Mouse (Mus musculus) liver, embryonic 12.5 days (tissue): ENCODE data around the gene Focad. TPM values are rescaled to one million over a fixed set of nuclear protein-coding genes. Genes with fewer than 3 reads are reported as not detected.

Experiments used
- ATAC-seq: fragments of 200-750 bp; cut with Nextera tagmentation; 2 replicates; pipeline ENCODE4 v1.8.0; 2017; ENCODE audit warnings: moderate number of reproducible peaks, mild to moderate bottlenecking, moderate library complexity
- H3K27ac ChIP-seq: fragments of 300-500 bp; sonication (generic); 2 replicates; pipeline ENCODE4 v1.5.1; 2016; ENCODE audit warnings: mild to moderate bottlenecking
- H3K27me3 ChIP-seq: fragments of 300-500 bp; sonication (generic); replicated peaks from 2 replicates; pipeline ENCODE4 v1.6.1; 2016; ENCODE audit warnings: mild to moderate bottlenecking, moderate library complexity
- H3K36me3 ChIP-seq: fragments of 300-500 bp; sonication (generic); 2 replicates; pipeline ENCODE4 v1.6.1; 2016; ENCODE audit warnings: mild to moderate bottlenecking, moderate library complexity
- H3K4me1 ChIP-seq: fragments of 300-500 bp; sonication (generic); 2 replicates; pipeline ENCODE4 v1.6.1; 2016
- H3K4me2 ChIP-seq: fragments of 300-500 bp; sonication (generic); 2 replicates; pipeline ENCODE4 v1.6.1; 2016; ENCODE audit warnings: mild to moderate bottlenecking, moderate library complexity
- H3K4me3 ChIP-seq: fragments of 300-500 bp; sonication (generic); 2 replicates; pipeline ENCODE4 v1.5.1; 2016; ENCODE audit warnings: mild to moderate bottlenecking, moderate library complexity
- H3K9ac ChIP-seq: fragments of 300-500 bp; sonication (generic); 2 replicates; pipeline ENCODE4 v1.6.1; 2016; ENCODE audit warnings: mild to moderate bottlenecking, moderate library complexity
- H3K9me3 ChIP-seq: fragments of 300-500 bp; sonication (generic); replicated peaks from 2 replicates; pipeline ENCODE4 v1.6.1; 2016; ENCODE audit warnings: mild to moderate bottlenecking, moderate library complexity
- WGBS: fragments of 180-500 bp; shearing (Covaris S2); methylation state at CpG from one replicate; pipeline ENCODE4 v1.1.7; 2016; ENCODE audit not compliant: insufficient replicate concordance; 5-methylcytosine and 5-hydroxymethylcytosine counted together
- polyA plus RNA-seq: library from polyadenylated mRNA; unstranded; fragments of >200 nt; fragmentation: Nextera tagmentation; extraction: Ambion mirVana; gene quantifications from 2 replicates; pipeline ENCODE4 v1.2.1, GENCODE M21; 2016

The Focad gene
- polyA plus RNA-seq, 1 experiment from 2014 or later = 13.5 TPM

- Histone ChIP-seq H3K4me3 (no peak overlapping the region), H3K36me3 (no peaks in the 10 kb centered on the region), H3K27me3 (no peaks in the 10 kb centered on the region), H3K9me3 (no peaks in the 10 kb centered on the region), H3K4me2 (no peak overlapping the region), H3K27ac (no peak overlapping the region), H3K9ac (no peak overlapping the region), H3K4me1 (peaks cover 5% of the 10 kb centered on the region; the same call in 1 of the 2 replicates)
- WGBS = 74% methylated on average over 2 of the region's 2 CpGs
- ATAC-seq = no peak
These were observed 184.1 kb downstream of the Focad start for GRCm38 (mm10) chr4:88278524-88278923.

GRCm38 (mm10) chr4:88280536-88280935 lies 186.1 kb downstream of the Focad start:
- H3K27me3 ChIP-seq = no peaks in the 10 kb centered on the region
- H3K36me3 ChIP-seq = no peaks in the 10 kb centered on the region
- no peaks in the 10 kb centered on the region for H3K9me3 ChIP-seq
- H3K4me1 ChIP-seq = peaks cover 5% of the 10 kb centered on the region; the same call in 1 of the 2 replicates
- no peak overlapping the region for H3K4me3 ChIP-seq
- 79% methylated on average over 2 of the region's 2 CpGs for WGBS
- H3K27ac ChIP-seq = no peak overlapping the region
- no peak overlapping the region for H3K4me2 ChIP-seq
- no peak for ATAC-seq
- H3K9ac ChIP-seq = no peak overlapping the region

- 72% methylated on average over 6 of the region's 6 CpGs for WGBS
- 0 out of 2 replicates have a peak, but pooled peaks cover 5% of the 10 kb centered on the region for H3K36me3 ChIP-seq
- H3K9ac ChIP-seq = no peak overlapping the region
- no peak for ATAC-seq
- no peak overlapping the region for H3K27ac ChIP-seq
- H3K27me3 ChIP-seq = no peaks in the 10 kb centered on the region
- H3K4me3 ChIP-seq = no peak overlapping the region
- no peak overlapping the region for H3K4me2 ChIP-seq
- no peaks in the 10 kb centered on the region for H3K9me3 ChIP-seq
- H3K4me1 ChIP-seq = no peaks in the 10 kb centered on the region
These were observed 201.1 kb downstream of the Focad start for GRCm38 (mm10) chr4:88295537-88295936.

- WGBS = 80% methylated on average over 3 of the region's 3 CpGs
These were observed 205.1 kb downstream of the Focad start for GRCm38 (mm10) chr4:88299551-88299950.

GRCm38 (mm10) chr4:88300832-88301621 lies 206.6 kb downstream of the Focad start:
- H3K36me3 ChIP-seq = 0 out of 2 replicates have a peak, but pooled peaks cover 4% of the 10 kb centered on the region
- 72% methylated on average over 6 of the region's 6 CpGs for WGBS
- H3K4me3 ChIP-seq = no peak overlapping the region
- no peaks in the 10 kb centered on the region for H3K27me3 ChIP-seq
- no peak for ATAC-seq
- H3K9me3 ChIP-seq = no peaks in the 10 kb centered on the region
- no peaks in the 10 kb centered on the region for H3K4me1 ChIP-seq
- no peak overlapping the region for H3K9ac ChIP-seq
- H3K27ac ChIP-seq = no peak overlapping the region
- no peak overlapping the region for H3K4me2 ChIP-seq

More at GRCm38 (mm10) chr4:88299551-88299950, 205.1 kb downstream of the Focad start:
- H3K27ac ChIP-seq = no peak overlapping the region
- no peak overlapping the region for H3K4me3 ChIP-seq
- 0 out of 2 replicates have a peak, but pooled peaks cover 4% of the 10 kb centered on the region for H3K36me3 ChIP-seq
- no peak for ATAC-seq
- H3K9ac ChIP-seq = no peak overlapping the region
- no peaks in the 10 kb centered on the region for H3K27me3 ChIP-seq
- H3K9me3 ChIP-seq = no peaks in the 10 kb centered on the region
- no peak overlapping the region for H3K4me2 ChIP-seq
- H3K4me1 ChIP-seq = no peaks in the 10 kb centered on the region

GRCm38 (mm10) chr4:88302291-88302690 lies 207.9 kb downstream of the Focad start:
- 0 out of 2 replicates have a peak, but pooled peaks cover 4% of the 10 kb centered on the region for H3K36me3 ChIP-seq
- ATAC-seq = no peak
- H3K27ac ChIP-seq = no peak overlapping the region
- no peaks in the 10 kb centered on the region for H3K27me3 ChIP-seq
- H3K4me1 ChIP-seq = peaks cover 5% of the 10 kb centered on the region
- no peak overlapping the region for H3K4me3 ChIP-seq
- no peak overlapping the region for H3K9ac ChIP-seq
- H3K9me3 ChIP-seq = no peaks in the 10 kb centered on the region
- no peak overlapping the region for H3K4me2 ChIP-seq

- Histone ChIP-seq H3K36me3 (0 out of 2 replicates have a peak, but pooled peaks cover 4% of the 10 kb centered on the region), H3K27ac (peak overlapping the region; percentile 66; the same call in 1 of the 2 replicates), H3K9me3 (no peaks in the 10 kb centered on the region), H3K4me2 (peak overlapping the region; percentile 40), H3K9ac (no peak overlapping the region), H3K4me3 (no peak overlapping the region), H3K27me3 (no peaks in the 10 kb centered on the region), H3K4me1 (peaks cover 18% of the 10 kb centered on the region)
- ATAC-seq = peak; percentile 98
- 27% methylated on average over 3 of the region's 3 CpGs for WGBS
These were observed 213.3 kb downstream of the Focad start for GRCm38 (mm10) chr4:88307691-88308090.

GRCm38 (mm10) chr4:88308342-88309116 lies 214.1 kb downstream of the Focad start:
- Histone ChIP-seq H3K27ac (no peak overlapping the region), H3K9ac (no peak overlapping the region), H3K36me3 (0 out of 2 replicates have a peak, but pooled peaks cover 4% of the 10 kb centered on the region), H3K27me3 (no peaks in the 10 kb centered on the region), H3K4me1 (peaks cover 18% of the 10 kb centered on the region), H3K4me2 (no peak overlapping the region), H3K4me3 (no peak overlapping the region), H3K9me3 (no peaks in the 10 kb centered on the region)
- 81% methylated on average over 10 of the region's 10 CpGs for WGBS
- no peak for ATAC-seq

- no peak overlapping the region for H3K4me3 ChIP-seq
- H3K9ac ChIP-seq = no peak overlapping the region
- peaks cover 18% of the 10 kb centered on the region for H3K4me1 ChIP-seq
- 44% methylated on average over 2 of the region's 2 CpGs for WGBS
- H3K9me3 ChIP-seq = no peaks in the 10 kb centered on the region
- no peaks in the 10 kb centered on the region for H3K36me3 ChIP-seq
- no peak for ATAC-seq
- H3K4me2 ChIP-seq = no peak overlapping the region
- H3K27ac ChIP-seq = no peak overlapping the region
- no peaks in the 10 kb centered on the region for H3K27me3 ChIP-seq
These were observed 215.2 kb downstream of the Focad start for GRCm38 (mm10) chr4:88309676-88310075.

GRCm38 (mm10) chr4:88314898-88315297 lies 220.5 kb downstream of the Focad start:
- Histone ChIP-seq H3K9ac (no peak overlapping the region), H3K4me2 (no peak overlapping the region), H3K36me3 (no peaks in the 10 kb centered on the region), H3K9me3 (no peaks in the 10 kb centered on the region), H3K27ac (no peak overlapping the region), H3K27me3 (no peaks in the 10 kb centered on the region), H3K4me1 (no peaks in the 10 kb centered on the region), H3K4me3 (no peak overlapping the region)
- ATAC-seq = no peak
- 53% methylated on average over 3 of the region's 3 CpGs for WGBS

- H3K4me1 ChIP-seq = peaks cover 5% of the 10 kb centered on the region; the same call in 1 of the 2 replicates
- no peak overlapping the region for H3K9ac ChIP-seq
- H3K9me3 ChIP-seq = no peaks in the 10 kb centered on the region
- H3K27ac ChIP-seq = no peak overlapping the region
- H3K36me3 ChIP-seq = no peaks in the 10 kb centered on the region
- H3K27me3 ChIP-seq = no peaks in the 10 kb centered on the region
- H3K4me2 ChIP-seq = no peak overlapping the region
- no peak overlapping the region for H3K4me3 ChIP-seq
- no peak for ATAC-seq
- WGBS = 69% methylated on average over 1 of the region's 1 CpGs
These were observed 225.6 kb downstream of the Focad start for GRCm38 (mm10) chr4:88320067-88320466.

GRCm38 (mm10) chr4:88325392-88325791 lies 231.0 kb downstream of the Focad start:
- Histone ChIP-seq H3K27ac (no peak overlapping the region), H3K27me3 (no peaks in the 10 kb centered on the region), H3K36me3 (no peaks in the 10 kb centered on the region), H3K9me3 (no peaks in the 10 kb centered on the region), H3K9ac (no peak overlapping the region), H3K4me3 (no peak overlapping the region), H3K4me2 (no peak overlapping the region), H3K4me1 (peaks cover 4% of the 10 kb centered on the region; the same call in 1 of the 2 replicates)
- 85% methylated on average over 5 of the region's 5 CpGs for WGBS
- ATAC-seq = no peak
